Mouse (Mus musculus) limb, embryonic 10.5 days (tissue): ENCODE measurements around the gene Tlr12. TPM values are rescaled to one million over a fixed set of nuclear protein-coding genes. Genes with fewer than 3 reads are reported as not detected.
"Not testable (repeated sequence)": the region's sequence is repeated elsewhere in the genome, so short reads cannot be mapped to it uniquely, and the experiment has no call there.

Experiments used
- DNase-seq: peaks from one replicate; pipeline ENCODE4 v3.0.0-alpha.2; 2017; ENCODE audit warnings: low spot score
- H3K27ac ChIP-seq: fragments of 300-500 bp; sonication (generic); 2 replicates; pipeline ENCODE4 v1.5.1; 2016; ENCODE audit warnings: mild to moderate bottlenecking
- H3K27me3 ChIP-seq: fragments of 300-500 bp; sonication (generic); 2 replicates; pipeline ENCODE4 v1.6.1; 2016; ENCODE audit warnings: low read depth, mild to moderate bottlenecking; ENCODE audit not compliant: poor library complexity, severe bottlenecking
- H3K36me3 ChIP-seq: fragments of 300-500 bp; sonication (generic); 2 replicates; pipeline ENCODE4 v1.6.1; 2016; ENCODE audit warnings: mild to moderate bottlenecking, moderate library complexity
- H3K4me1 ChIP-seq: fragments of 300-500 bp; sonication (generic); 2 replicates; pipeline ENCODE4 v1.6.1; 2016
- H3K4me3 ChIP-seq: fragments of 300-500 bp; sonication (generic); 2 replicates; pipeline ENCODE4 v1.5.1; 2016; ENCODE audit warnings: mild to moderate bottlenecking, moderate library complexity
- H3K9me3 ChIP-seq: fragments of 300-500 bp; sonication (generic); replicated peaks from 2 replicates; pipeline ENCODE4 v1.6.1; 2016; ENCODE audit warnings: mild to moderate bottlenecking
- WGBS: fragments of 180-500 bp; shearing (Covaris S2); methylation state at CpG from one replicate; pipeline ENCODE4 v1.1.7; 2016; 5-methylcytosine and 5-hydroxymethylcytosine counted together
- polyA plus RNA-seq: library from polyadenylated mRNA; unstranded; fragments of >200 nt; fragmentation: Nextera tagmentation; extraction: Ambion mirVana; gene quantifications from 2 replicates; pipeline ENCODE4 v1.2.1, GENCODE M21; 2016

Gene Tlr12
- 0.87 and 1.3 TPM in 2 replicates for polyA plus RNA-seq

- H3K4me1 ChIP-seq, result peaks cover 41% of the 10 kb centered on the region
- H3K4me3 ChIP-seq, result no peak within 1 kb of the TSS
- no peak for DNase-seq
- peaks cover 14% of the 10 kb centered on the region; the same call in 1 of the 2 replicates for H3K27me3 ChIP-seq
- no peaks in the 10 kb centered on the region for H3K9me3 ChIP-seq
- H3K27ac ChIP-seq, result peak within 1 kb of the TSS; percentile 79
- WGBS, result 46% methylated on average over 15 of the region's 15 CpGs
- H3K36me3 ChIP-seq, result no peaks in the 10 kb centered on the region
These were observed at the start of gene Tlr12 for GRCm38 (mm10) chr4:128618246-128618911. Gene Tlr12, minus strand, starts transcription at chr4:128618619.

GRCm38 (mm10) chr4:128667195-128667594, 48.8 kb upstream of the Tlr12 start:
- not testable (repeated sequence) for H3K9me3 ChIP-seq, H3K4me3 ChIP-seq, H3K36me3 ChIP-seq, H3K27me3 ChIP-seq, DNase-seq, H3K27ac ChIP-seq
- WGBS, result 51% methylated on average over 4 of the region's 4 CpGs
- peaks cover 56% of the 10 kb centered on the region for H3K4me1 ChIP-seq

GRCm38 (mm10) chr4:128666362-128666761, 47.9 kb upstream of the Tlr12 start:
- H3K27ac ChIP-seq, H3K27me3 ChIP-seq, DNase-seq, H3K9me3 ChIP-seq, H3K36me3 ChIP-seq, H3K4me3 ChIP-seq: not testable (repeated sequence)
- H3K4me1 ChIP-seq, result peaks cover 53% of the 10 kb centered on the region
- WGBS, result 72% methylated on average over 7 of the region's 7 CpGs

GRCm38 (mm10) chr4:128664002-128664401, 45.6 kb upstream of the Tlr12 start:
- 72% methylated on average over 3 of the region's 3 CpGs for WGBS
- Histone ChIP-seq H3K4me3 (no peak overlapping the region), H3K27ac (peak overlapping the region; percentile 59; the same call in 1 of the 2 replicates), H3K36me3 (no peaks in the 10 kb centered on the region), H3K4me1 (peaks cover 52% of the 10 kb centered on the region), H3K27me3 (no peaks in the 10 kb centered on the region), H3K9me3 (no peaks in the 10 kb centered on the region)
- no peak for DNase-seq

GRCm38 (mm10) chr4:128661063-128661462, 42.6 kb upstream of the Tlr12 start:
- Histone ChIP-seq H3K36me3 (no peaks in the 10 kb centered on the region), H3K27me3 (no peaks in the 10 kb centered on the region), H3K4me1 (peaks cover 55% of the 10 kb centered on the region), H3K9me3 (no peaks in the 10 kb centered on the region), H3K4me3 (no peak overlapping the region), H3K27ac (no peak overlapping the region)
- 87% methylated on average over 8 of the region's 8 CpGs for WGBS
- DNase-seq, result no peak

GRCm38 (mm10) chr4:128660196-128660595, 41.8 kb upstream of the Tlr12 start:
- no peaks in the 10 kb centered on the region for H3K36me3 ChIP-seq
- WGBS, result 88% methylated on average over 8 of the region's 8 CpGs
- peaks cover 64% of the 10 kb centered on the region for H3K4me1 ChIP-seq

GRCm38 (mm10) chr4:128655446-128655845, 37.0 kb upstream of the Tlr12 start:
- peak overlapping the region; percentile 89 for H3K27ac ChIP-seq
- no peaks in the 10 kb centered on the region for H3K9me3 ChIP-seq
- under 1% methylated on average over 12 of the region's 12 CpGs for WGBS
- no peaks in the 10 kb centered on the region for H3K36me3 ChIP-seq
- H3K4me1 ChIP-seq, result peaks cover 88% of the 10 kb centered on the region
- H3K27me3 ChIP-seq, result no peaks in the 10 kb centered on the region
- H3K4me3 ChIP-seq, result peak overlapping the region; percentile 84
- DNase-seq, result no peak

More at GRCm38 (mm10) chr4:128660196-128660595, 41.8 kb upstream of the Tlr12 start:
- Histone ChIP-seq H3K27ac (no peak overlapping the region), H3K4me3 (no peak overlapping the region), H3K9me3 (no peaks in the 10 kb centered on the region), H3K27me3 (no peaks in the 10 kb centered on the region)
- DNase-seq, result no peak

GRCm38 (mm10) chr4:128654505-128655381, 36.3 kb upstream of the Tlr12 start, which contains the start of gene Phc2:
Gene Phc2, plus strand, starts transcription at chr4:128654702.
- Histone ChIP-seq H3K36me3 (no peaks in the 10 kb centered on the region), H3K4me3 (peak within 1 kb of the TSS; percentile 84), H3K4me1 (peaks cover 92% of the 10 kb centered on the region), H3K27ac (peak within 1 kb of the TSS; percentile 89), H3K9me3 (no peaks in the 10 kb centered on the region), H3K27me3 (no peaks in the 10 kb centered on the region)
- WGBS, result under 1% methylated on average over 85 of the region's 85 CpGs
- DNase-seq, result peak; percentile 96

GRCm38 (mm10) chr4:128652584-128653298, 34.3 kb upstream of the Tlr12 start:
- peak overlapping the region; percentile 25 for H3K27ac ChIP-seq
- H3K4me3 ChIP-seq, result no peak overlapping the region
- no peak for DNase-seq
- peaks cover 99% of the 10 kb centered on the region for H3K4me1 ChIP-seq
- WGBS, result 4% methylated on average over 5 of the region's 5 CpGs
- H3K36me3 ChIP-seq, result no peaks in the 10 kb centered on the region
- no peaks in the 10 kb centered on the region for H3K27me3 ChIP-seq
- no peaks in the 10 kb centered on the region for H3K9me3 ChIP-seq

GRCm38 (mm10) chr4:128651530-128651929, 33.1 kb upstream of the Tlr12 start:
- H3K4me3 ChIP-seq, result no peak overlapping the region

GRCm38 (mm10) chr4:128648567-128649255, 30.3 kb upstream of the Tlr12 start:
- Histone ChIP-seq H3K27ac (no peak overlapping the region), H3K4me1 (peaks cover 96% of the 10 kb centered on the region), H3K9me3 (no peaks in the 10 kb centered on the region), H3K27me3 (no peaks in the 10 kb centered on the region), H3K36me3 (no peaks in the 10 kb centered on the region), H3K4me3 (no peak overlapping the region)
- WGBS, result 28% methylated on average over 8 of the region's 8 CpGs
- no peak for DNase-seq

More at GRCm38 (mm10) chr4:128651530-128651929, 33.1 kb upstream of the Tlr12 start:
- H3K36me3 ChIP-seq, result no peaks in the 10 kb centered on the region
- peaks cover 99% of the 10 kb centered on the region for H3K4me1 ChIP-seq
- H3K9me3 ChIP-seq, result no peaks in the 10 kb centered on the region
- 78% methylated on average over 3 of the region's 3 CpGs for WGBS
- H3K27ac ChIP-seq, result peak overlapping the region; percentile 25; the same call in 1 of the 2 replicates
- no peaks in the 10 kb centered on the region for H3K27me3 ChIP-seq
- DNase-seq, result no peak

- Histone ChIP-seq H3K36me3 (no peaks in the 10 kb centered on the region), H3K4me3 (no peak overlapping the region), H3K27me3 (no peaks in the 10 kb centered on the region), H3K27ac (peak overlapping the region; percentile 56), H3K4me1 (peaks cover 96% of the 10 kb centered on the region), H3K9me3 (no peaks in the 10 kb centered on the region)
- no peak for DNase-seq
- WGBS, result 19% methylated on average over 7 of the region's 7 CpGs
These were observed 28.3 kb upstream of the Tlr12 start for GRCm38 (mm10) chr4:128646762-128647161.
